Mouse (Mus musculus): ENCODE measurements around the gene Mllt3.

Gene Mllt3

DNA sequence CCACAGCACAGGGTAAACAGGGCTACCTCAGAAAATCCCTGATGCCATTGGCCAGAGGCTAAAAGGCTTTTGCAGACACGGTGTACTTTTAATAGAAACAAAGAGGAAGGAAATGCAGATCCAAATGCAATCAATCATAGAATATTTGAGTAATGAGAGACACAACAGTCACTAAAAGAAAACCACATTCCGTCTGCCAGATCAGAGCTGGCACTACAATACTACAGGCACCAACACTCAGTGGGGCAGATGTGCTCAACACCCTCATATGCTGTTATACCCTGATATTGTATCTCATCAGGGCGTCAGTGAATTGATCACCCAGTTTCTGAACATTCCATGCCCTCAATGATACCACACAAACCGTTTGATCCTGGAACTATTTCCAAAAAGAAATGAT, 79.4 kb downstream of the Mllt3 start:
- in situ Hi-C loops (cut with MboI, MseI) = no loop called here

GRCm38 (mm10) chr4:87953268-87953667, 79.9 kb downstream of the Mllt3 start:
- in situ Hi-C loops (cut with MboI, MseI) = no loop called here

DNA sequence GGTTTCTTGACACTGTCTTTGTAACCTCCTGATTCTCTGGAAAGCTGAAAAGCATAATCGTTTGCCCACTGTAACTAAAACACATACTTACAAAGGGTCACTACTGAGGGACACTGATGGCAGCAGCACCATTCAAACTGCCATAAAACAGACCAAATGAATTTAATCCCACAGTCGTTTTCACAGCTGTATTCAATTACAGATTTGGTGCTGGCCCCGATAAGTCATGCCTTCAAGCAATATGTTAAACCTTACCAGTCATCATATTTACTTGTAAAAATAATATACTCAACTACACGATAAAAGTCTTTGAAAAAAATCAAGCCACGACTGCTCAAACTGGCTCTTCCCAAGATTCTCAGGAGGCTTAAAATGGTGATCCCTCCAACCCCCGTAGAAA, 83.7 kb downstream of the Mllt3 start:
- in situ Hi-C loops (cut with MboI, MseI) = no loop called here

DNA sequence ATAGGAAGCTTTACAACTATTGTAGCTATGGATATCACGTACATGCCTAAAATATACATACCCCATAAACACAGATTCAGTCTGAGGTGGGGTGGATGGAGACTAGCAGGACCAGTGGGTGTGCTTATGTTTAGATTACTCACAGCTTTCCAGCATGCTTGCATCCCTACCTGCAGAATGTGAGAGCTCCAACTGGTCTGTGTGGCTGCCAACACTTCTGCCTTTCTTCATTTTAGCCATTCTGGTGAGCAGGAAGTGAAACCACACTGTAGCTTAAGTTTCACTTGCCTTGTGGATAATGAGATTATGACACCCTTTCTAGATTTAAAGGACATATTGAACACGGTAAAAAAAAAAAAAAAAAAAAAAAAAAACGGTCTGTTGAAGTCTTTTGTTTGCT, 88.8 kb downstream of the Mllt3 start:
- in situ Hi-C loops (cut with MboI, MseI) = no loop called here

DNA sequence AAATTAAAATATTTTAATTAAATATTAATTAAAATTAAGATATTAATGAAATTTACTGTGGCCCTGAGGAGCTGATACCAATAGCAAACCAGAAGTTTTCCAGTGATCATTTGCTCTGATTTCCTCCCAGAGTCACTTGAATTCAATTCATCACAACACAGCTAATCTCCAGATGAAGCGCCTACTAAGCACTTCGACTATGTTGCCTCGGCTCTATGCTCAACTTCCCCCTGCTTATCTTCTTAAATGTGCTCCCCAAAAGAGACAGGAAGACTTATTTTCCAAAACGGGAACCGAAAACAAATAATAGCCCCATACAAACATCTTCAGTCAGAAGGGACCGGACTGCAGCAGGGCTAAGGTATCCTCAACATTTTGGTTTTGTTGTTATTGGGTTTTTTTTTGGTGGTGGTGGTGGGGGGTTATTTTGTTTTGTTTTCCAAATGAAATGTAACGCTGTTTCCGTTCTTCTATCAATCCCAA, 90.2 kb downstream of the Mllt3 start:
- in situ Hi-C loops (cut with MboI, MseI) = no loop called here

GRCm38 (mm10) chr4:87939474-87940154, 93.5 kb downstream of the Mllt3 start:
- in situ Hi-C loops (cut with MboI, MseI) = no loop called here

DNA sequence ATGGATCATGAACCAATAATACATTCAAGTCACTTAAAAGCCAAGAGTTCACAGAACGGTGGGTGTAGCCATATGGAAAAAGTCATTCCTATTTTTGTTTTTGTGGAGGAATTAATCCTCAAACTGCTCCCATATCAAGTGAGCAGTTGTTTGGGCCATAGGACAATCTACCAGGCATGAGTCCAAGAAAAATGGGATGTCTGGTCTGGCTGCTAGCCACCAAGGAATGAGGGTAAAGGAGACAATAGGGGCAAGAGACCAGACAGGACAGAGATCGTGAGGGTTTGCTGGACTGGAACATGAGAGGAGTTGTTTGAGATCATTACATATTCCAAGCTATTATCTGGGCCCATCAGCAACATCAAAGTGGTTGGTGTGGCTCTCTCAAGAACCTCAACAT, 96.8 kb downstream of the Mllt3 start:
- in situ Hi-C loops (cut with MboI, MseI) = no loop called here

DNA sequence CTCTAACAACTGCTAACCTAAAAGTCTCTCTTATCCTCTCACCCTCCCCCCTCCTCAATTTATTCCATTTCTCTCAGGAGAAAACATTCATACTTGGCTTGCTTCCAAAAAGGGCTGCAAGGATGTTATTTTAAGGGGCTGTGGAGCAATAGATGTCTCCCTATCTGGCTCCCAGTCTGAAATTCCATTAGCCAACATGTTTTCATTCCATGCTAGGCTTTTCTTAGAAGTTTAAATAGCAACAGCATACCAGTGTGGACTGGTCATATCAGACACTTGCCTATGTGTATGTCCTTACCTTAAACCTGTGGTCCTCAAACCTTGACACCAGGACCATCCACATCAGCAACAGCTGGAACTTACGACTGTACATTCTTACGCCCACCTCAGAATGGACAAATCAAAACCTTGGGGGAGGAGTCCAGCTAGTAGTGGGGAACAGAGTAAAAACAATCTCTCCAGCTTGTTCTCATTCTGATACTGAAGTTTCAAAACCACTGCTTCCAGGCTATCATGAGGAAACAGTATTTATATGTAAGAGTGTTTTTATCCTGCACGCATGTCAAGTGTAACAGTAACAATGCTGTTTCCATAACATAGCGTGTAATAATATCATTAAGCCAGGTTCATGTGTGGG, 99.3 kb downstream of the Mllt3 start:
- in situ Hi-C loops (cut with MboI, MseI) = no loop called here

DNA sequence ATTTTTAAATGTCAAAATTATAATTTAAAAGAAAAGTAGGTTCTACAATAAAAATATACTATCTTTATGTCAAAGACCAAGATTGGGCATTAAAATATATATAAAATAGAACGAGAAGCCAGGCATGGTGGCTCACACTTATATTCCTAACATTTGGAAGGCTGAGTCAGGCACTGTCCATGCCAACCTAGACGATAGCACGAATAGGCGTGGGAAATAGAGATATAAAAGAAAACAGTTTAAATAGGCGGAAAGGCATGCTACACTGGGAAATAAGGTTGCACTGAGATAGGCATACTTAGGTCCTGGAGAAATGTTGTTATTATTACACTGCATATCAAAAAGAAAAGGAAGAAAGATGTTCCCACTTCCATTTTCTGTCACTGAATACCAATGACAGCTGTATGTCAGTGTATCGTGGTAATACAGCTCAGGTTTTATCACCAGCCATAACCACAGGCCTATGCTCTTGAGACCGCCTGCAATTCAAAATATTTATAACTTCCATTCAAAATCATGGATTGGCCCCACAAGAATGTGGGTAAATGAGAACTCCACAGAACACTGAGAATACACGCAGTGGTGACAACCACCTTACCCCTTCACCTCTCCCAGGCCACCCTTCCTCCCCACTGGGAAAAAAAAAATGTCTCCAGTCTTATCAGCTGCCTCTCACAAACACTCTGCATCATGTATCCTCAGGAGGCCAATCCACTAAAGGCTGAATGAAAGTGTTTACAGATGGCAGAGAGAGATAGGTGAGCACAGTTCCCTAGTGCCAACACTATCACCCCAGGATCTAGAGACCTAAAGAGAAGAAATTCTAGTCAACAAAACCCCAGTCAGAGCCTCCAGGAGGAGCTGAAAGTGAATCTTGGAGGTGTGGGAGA, 102.6 kb downstream of the Mllt3 start:
- in situ Hi-C loops (cut with MboI, MseI) = no loop called here

GRCm38 (mm10) chr4:87928603-87929199, 104.5 kb downstream of the Mllt3 start:
- in situ Hi-C loops (cut with MboI, MseI) = no loop called here

DNA sequence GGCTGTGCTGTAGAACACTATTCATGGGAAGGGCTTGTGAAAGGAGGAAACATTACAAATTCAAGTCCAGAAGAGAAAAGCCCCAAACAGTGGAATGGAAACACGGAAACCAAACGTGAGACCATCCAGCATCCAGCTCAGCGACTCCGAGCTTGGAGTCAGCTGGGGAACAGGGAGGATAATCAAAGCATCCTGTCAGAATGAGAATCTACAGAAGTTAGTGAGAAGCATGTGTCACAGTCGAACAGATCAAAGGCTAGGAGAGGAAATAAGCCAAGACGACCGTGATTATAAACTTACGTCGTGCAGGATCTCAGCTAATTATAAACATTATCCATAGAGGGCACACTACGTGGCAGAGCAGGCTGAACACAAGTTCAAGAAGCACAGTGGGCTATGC, 105.8 kb downstream of the Mllt3 start:
- in situ Hi-C loops (cut with MboI, MseI) = no loop called here

- in situ Hi-C loops (cut with MboI, MseI) = no loop called here
Observed at GRCm38 (mm10) chr4:87920664-87921063, 112.5 kb downstream of the Mllt3 start.

- in situ Hi-C loops (cut with MboI, MseI) = no loop called here
Observed at GRCm38 (mm10) chr4:87911172-87911994, 121.8 kb downstream of the Mllt3 start.

DNA sequence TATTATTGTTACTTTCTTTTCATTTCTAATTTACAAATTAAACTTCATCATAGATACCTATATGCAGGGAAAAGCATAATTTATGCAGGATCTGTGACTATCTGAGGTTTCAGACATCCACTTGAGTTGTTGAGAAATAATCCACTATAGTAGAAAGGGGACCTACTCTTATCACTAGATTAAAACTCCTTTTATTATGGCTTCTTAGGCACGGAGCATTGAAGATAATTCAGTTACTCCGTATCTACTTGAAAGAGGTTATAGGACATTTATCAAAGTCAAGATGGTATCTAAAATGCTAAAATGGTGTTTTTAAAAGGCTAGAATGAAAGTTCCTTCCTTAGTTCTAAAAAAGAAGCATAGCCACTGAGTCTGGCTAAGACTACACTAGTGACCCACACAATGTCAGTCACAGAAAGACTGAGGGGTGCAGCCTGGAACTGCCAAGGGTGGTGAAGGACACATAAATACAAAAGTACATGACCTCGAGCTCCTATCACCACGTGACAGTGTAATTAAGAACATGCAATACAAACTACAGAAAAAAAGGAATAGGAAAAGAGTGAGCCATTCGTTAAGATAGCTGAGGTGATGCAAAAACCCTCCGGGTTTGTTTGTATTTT, 127.9 kb downstream of the Mllt3 start:
- in situ Hi-C loops (cut with MboI, MseI) = no loop called here

- in situ Hi-C loops (cut with MboI, MseI) = no loop called here
Observed at GRCm38 (mm10) chr4:87904722-87905121, 128.4 kb downstream of the Mllt3 start.

GRCm38 (mm10) chr4:87902584-87902983, 130.6 kb downstream of the Mllt3 start:
- in situ Hi-C loops (cut with MboI, MseI) = no loop called here

DNA sequence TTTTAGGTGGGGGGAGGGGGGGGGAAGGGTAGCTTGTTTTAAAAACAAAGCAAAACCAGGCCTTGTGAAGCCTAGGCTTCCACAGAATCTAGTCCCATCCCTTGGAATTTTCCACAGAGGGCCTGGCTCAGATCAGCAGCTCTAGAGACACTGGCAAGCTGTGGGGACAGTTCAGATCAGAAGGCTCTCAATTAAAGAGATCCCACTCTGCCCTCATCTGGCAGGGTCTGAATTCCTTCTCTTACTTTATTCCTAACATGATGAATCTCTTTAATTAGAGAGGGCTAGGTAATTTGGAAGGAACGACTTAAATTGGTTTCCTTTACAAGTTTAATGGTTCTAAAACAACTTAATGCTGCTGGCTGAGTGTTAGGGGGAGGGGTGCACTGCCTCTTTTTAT, 132.0 kb downstream of the Mllt3 start:
- in situ Hi-C loops (cut with MboI, MseI) = no loop called here

DNA sequence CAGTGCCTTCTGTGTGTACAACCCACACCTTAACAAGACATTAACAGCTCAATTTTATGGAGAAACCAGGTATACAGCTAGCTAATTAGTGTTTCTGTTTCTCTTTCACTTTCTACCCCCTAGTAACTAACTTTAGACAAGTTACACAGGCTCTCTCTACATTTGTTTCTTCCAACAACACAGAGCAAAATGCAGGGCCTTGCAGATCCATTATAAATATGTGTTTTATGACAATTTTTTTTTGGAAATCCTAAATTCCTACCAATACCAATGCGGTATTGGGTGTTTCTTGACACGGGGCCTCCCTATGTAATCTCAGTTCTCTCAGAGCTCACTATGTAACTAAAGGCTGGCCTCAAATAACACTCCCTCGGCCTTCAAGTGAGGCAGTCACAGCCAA, 139.7 kb downstream of the Mllt3 start:
- in situ Hi-C loops (cut with MboI, MseI) = no loop called here

GRCm38 (mm10) chr4:87893012-87893411, 140.2 kb downstream of the Mllt3 start:
- in situ Hi-C loops (cut with MboI, MseI) = no loop called here

- in situ Hi-C loops (cut with MboI, MseI) = no loop called here
Observed at GRCm38 (mm10) chr4:87883225-87883875, 149.8 kb downstream of the Mllt3 start.

Measured in regulatory T cell (primary cell).